Mouse (Mus musculus): Measurements from ENCODE around the gene Sesn1.
A peak's percentile ranks its signal among the peaks of the same experiment; 100 is the strongest.
"Not testable (repeated sequence)": the region's sequence is repeated elsewhere in the genome, so short reads cannot be mapped to it uniquely, and the experiment has no call there.

Gene Sesn1

GRCm38 (mm10) chr10:41822573-41823281, 13.0 kb downstream of the Sesn1 start:
- no peak for DNase-seq (ENCODE audit: low read depth)

- DNase-seq (ENCODE audit: low read depth), result not testable (repeated sequence)
Observed at GRCm38 (mm10) chr10:41823282-41823675, 13.5 kb downstream of the Sesn1 start.

GRCm38 (mm10) chr10:41823916-41824315, 14.2 kb downstream of the Sesn1 start:
- no peak for DNase-seq (ENCODE audit: low read depth)

- DNase-seq (ENCODE audit: low read depth), result no peak
Observed at GRCm38 (mm10) chr10:41825041-41825440, 15.3 kb downstream of the Sesn1 start.

GRCm38 (mm10) chr10:41825996-41826395, 16.3 kb downstream of the Sesn1 start:
- no peak for DNase-seq (ENCODE audit: low read depth)

- no peak for DNase-seq (ENCODE audit: low read depth)
Observed at GRCm38 (mm10) chr10:41826526-41827116, 16.9 kb downstream of the Sesn1 start.

- no peak for DNase-seq (ENCODE audit: low read depth)
Observed at GRCm38 (mm10) chr10:41827784-41828183, 18.0 kb downstream of the Sesn1 start.

GRCm38 (mm10) chr10:41829191-41829590, 19.5 kb downstream of the Sesn1 start:
- no peak for DNase-seq (ENCODE audit: low read depth)

GRCm38 (mm10) chr10:41829980-41830379, 20.2 kb downstream of the Sesn1 start:
- no peak for DNase-seq (ENCODE audit: low read depth)

GRCm38 (mm10) chr10:41830445-41830844, 20.7 kb downstream of the Sesn1 start:
- no peak for DNase-seq (ENCODE audit: low read depth)

- no peak for DNase-seq (ENCODE audit: low read depth)
Observed at GRCm38 (mm10) chr10:41830851-41831522, 21.3 kb downstream of the Sesn1 start.

GRCm38 (mm10) chr10:41832191-41832590, 22.5 kb downstream of the Sesn1 start:
- DNase-seq (ENCODE audit: low read depth), result no peak

- DNase-seq (ENCODE audit: low read depth), result no peak
Observed at GRCm38 (mm10) chr10:41834131-41834530, 24.4 kb downstream of the Sesn1 start.

GRCm38 (mm10) chr10:41838911-41839310, 29.2 kb downstream of the Sesn1 start:
- DNase-seq (ENCODE audit: low read depth), result no peak

- no peak for DNase-seq (ENCODE audit: low read depth)
Observed at GRCm38 (mm10) chr10:41847737-41848136, 38.0 kb downstream of the Sesn1 start.

- no peak for DNase-seq (ENCODE audit: low read depth)
Observed at GRCm38 (mm10) chr10:41848721-41849120, 39.0 kb downstream of the Sesn1 start.

- no peak for DNase-seq (ENCODE audit: low read depth)
Observed at GRCm38 (mm10) chr10:41859820-41860219, 50.1 kb downstream of the Sesn1 start.

- no peak for DNase-seq (ENCODE audit: low read depth)
Observed at GRCm38 (mm10) chr10:41860275-41860688, 50.5 kb downstream of the Sesn1 start.

- no peak for DNase-seq (ENCODE audit: low read depth)
Observed at GRCm38 (mm10) chr10:41863053-41863452, 53.3 kb downstream of the Sesn1 start.

- DNase-seq (ENCODE audit: low read depth), result peak; percentile 81
Observed at GRCm38 (mm10) chr10:41866069-41866837, 56.5 kb downstream of the Sesn1 start.

- DNase-seq (ENCODE audit: low read depth), result no peak
Observed at GRCm38 (mm10) chr10:41866838-41867154, 57.1 kb downstream of the Sesn1 start.

GRCm38 (mm10) chr10:41867956-41868355, 58.2 kb downstream of the Sesn1 start:
- no peak for DNase-seq (ENCODE audit: low read depth)

- no peak for DNase-seq (ENCODE audit: low read depth)
Observed at GRCm38 (mm10) chr10:41870101-41870500, 60.4 kb downstream of the Sesn1 start.

Measured in fibroblast of lung, adult 2 months (primary cell).